ENCODE assay signal across 12 mouse cellular contexts in the genomic region with DNA sequence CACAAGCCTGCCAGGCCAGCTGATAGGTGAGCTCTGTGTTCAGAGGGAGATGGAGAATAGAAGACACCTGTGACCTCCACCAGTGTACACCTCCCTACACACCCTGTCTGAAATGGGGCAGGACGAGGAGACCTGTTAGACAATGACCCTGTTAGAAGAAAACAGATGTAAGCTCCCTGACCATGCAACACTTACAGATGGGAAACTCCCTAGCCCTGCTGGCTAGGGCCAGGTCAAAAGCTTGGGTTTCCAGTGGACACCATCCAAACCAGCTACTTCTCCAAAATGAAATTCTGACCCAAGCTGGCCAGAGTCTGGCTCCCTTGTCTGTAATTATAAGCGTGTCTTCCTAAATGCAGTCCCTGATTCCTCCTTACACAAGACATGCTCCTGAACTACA. TPM values are rescaled to one million over a fixed set of nuclear protein-coding genes. Genes with fewer than 3 reads are reported as not detected.
DNase-seq lines count a peak whose midpoint lies in the region; ATAC-seq and TF ChIP-seq lines count a peak whose summit lies in the region.
"Had no signal": no experiment of that assay in that cellular context is flagged by ENCODE, and none has a peak within 500 bp of the region (broad histone marks: within the 10 kb centered on the region; RNA-seq: fewer than 3 reads in every experiment).

No protein-coding gene starts in this region.

- no peaks in the 10 kb centered on the region for H3K27me3 ChIP-seq in heart, embryonic 15.5 days
- H3K27me3 ChIP-seq in liver, embryonic 12.5 days (replicated peaks), result no peaks in the 10 kb centered on the region
- H3K27me3 ChIP-seq in hindbrain, embryonic 15.5 days, result no peaks in the 10 kb centered on the region
- no peaks in the 10 kb centered on the region for H3K27me3 ChIP-seq in forebrain, postnatal 0 days (ENCODE audit: insufficient read depth, low read length)
- H3K27me3 ChIP-seq: embryonic facial prominence, embryonic 15.5 days; liver, embryonic 13.5 days had no signal

- peaks cover 98% of the 10 kb centered on the region for H3K4me1 ChIP-seq in heart, embryonic 15.5 days (replicated peaks)
- peaks cover 98% of the 10 kb centered on the region for H3K4me1 ChIP-seq in liver, embryonic 12.5 days
- H3K4me1 ChIP-seq in hindbrain, embryonic 15.5 days (replicated peaks), result peaks cover 93% of the 10 kb centered on the region
- peaks cover 33% of the 10 kb centered on the region for H3K4me1 ChIP-seq in forebrain, postnatal 0 days (ENCODE audit: insufficient read depth)

- no peaks in the 10 kb centered on the region for H3K9me3 ChIP-seq in heart, embryonic 15.5 days (replicated peaks)
- no peaks in the 10 kb centered on the region for H3K9me3 ChIP-seq in liver, embryonic 12.5 days (replicated peaks)
- H3K9me3 ChIP-seq in hindbrain, embryonic 15.5 days, result no peaks in the 10 kb centered on the region
- H3K9me3 ChIP-seq in forebrain, postnatal 0 days (ENCODE audit: low read length), result no peaks in the 10 kb centered on the region
- H3K9me3 ChIP-seq: embryonic facial prominence, embryonic 15.5 days; liver, embryonic 13.5 days had no signal

- peak overlapping the region; percentile 96 for H3K27ac ChIP-seq in heart, embryonic 15.5 days
- peak overlapping the region; percentile 27; the same call in 1 of the 2 replicates for H3K27ac ChIP-seq in liver, embryonic 12.5 days
- peak overlapping the region; percentile 73; the same call in 1 of the 2 replicates for H3K27ac ChIP-seq in hindbrain, embryonic 15.5 days (replicated peaks)
- no peak overlapping the region for H3K27ac ChIP-seq in forebrain, postnatal 0 days (ENCODE audit: low read depth, low read length)

- no peak for DNase-seq in heart, postnatal 4 days
- DNase-seq in liver (no peak), NIH3T3 (ENCODE audit: low read depth) (peak; percentile 48)
- DNase-seq in forebrain, postnatal 0 days, result no peak
- DNase-seq: cerebellum, adult 11-12 months; gastrocnemius, postnatal 36 days; liver, embryonic 13.5 days had no signal

- H3K36me3 ChIP-seq in heart, embryonic 15.5 days, result no peaks in the 10 kb centered on the region
- H3K36me3 ChIP-seq in liver, embryonic 12.5 days, result peaks cover 7% of the 10 kb centered on the region; the same call in 1 of the 2 replicates
- no peaks in the 10 kb centered on the region for H3K36me3 ChIP-seq in hindbrain, embryonic 15.5 days
- peaks cover 4% of the 10 kb centered on the region; the same call in 1 of the 2 replicates for H3K36me3 ChIP-seq in forebrain, postnatal 0 days (ENCODE audit: insufficient read depth)
- H3K36me3 ChIP-seq: embryonic facial prominence, embryonic 15.5 days had no signal

- H3K4me2 ChIP-seq in heart, embryonic 15.5 days, result no peak overlapping the region
- H3K4me2 ChIP-seq in liver, embryonic 12.5 days, result no peak overlapping the region
- H3K4me2 ChIP-seq in hindbrain, embryonic 15.5 days, result no peak overlapping the region
- H3K4me2 ChIP-seq in forebrain, postnatal 0 days (ENCODE audit: low read depth), result no peak overlapping the region
- H3K4me2 ChIP-seq: embryonic facial prominence, embryonic 15.5 days; liver, embryonic 13.5 days had no signal

- no peak for ATAC-seq in heart, embryonic 15.5 days (replicated peaks; ENCODE audit: insufficient number of reproducible peaks, insufficient read depth, low FRiP score, low read depth)
- no peak for ATAC-seq in liver, embryonic 12.5 days
- no peak for ATAC-seq in hindbrain, embryonic 15.5 days (ENCODE audit: low FRiP score, low read depth)
- ATAC-seq in forebrain, postnatal 0 days, result no peak
- ATAC-seq: forebrain, embryonic 14.5 days had no signal

- TF ChIP-seq CTCF in forebrain, postnatal 0 days (IDR thresholded peaks at IDR 0.05; ENCODE audit: low read depth), result no peak

- WGBS in heart, embryonic 15.5 days, result 79% methylated on average over 2 of the region's 2 CpGs
- WGBS in liver, embryonic 12.5 days (ENCODE audit: insufficient replicate concordance), result 86% methylated on average over 2 of the region's 2 CpGs
- 70% methylated on average over 2 of the region's 2 CpGs for WGBS in hindbrain, embryonic 15.5 days
- 73% methylated on average over 2 of the region's 2 CpGs for WGBS in forebrain, postnatal 0 days

- H3K4me3 ChIP-seq in heart, embryonic 15.5 days, result no peak overlapping the region
- H3K4me3 ChIP-seq in liver, embryonic 12.5 days, result no peak overlapping the region
- H3K4me3 ChIP-seq in hindbrain, embryonic 15.5 days, result no peak overlapping the region
- H3K4me3 ChIP-seq in forebrain, postnatal 0 days (ENCODE audit: low read depth, low read length), result no peak overlapping the region
- H3K4me3 ChIP-seq: embryonic facial prominence, embryonic 15.5 days; liver, embryonic 13.5 days had no signal

- H3K9ac ChIP-seq in heart, embryonic 15.5 days, result no peak overlapping the region
- no peak overlapping the region for H3K9ac ChIP-seq in liver, embryonic 12.5 days
- H3K9ac ChIP-seq in hindbrain, embryonic 15.5 days, result no peak overlapping the region
- no peak overlapping the region for H3K9ac ChIP-seq in forebrain, postnatal 0 days
- H3K9ac ChIP-seq: embryonic facial prominence, embryonic 15.5 days had no signal

RNA-seq across cellular contexts. Expression of gene Vps37b, which starts 16.3 kb away (rescaled TPM):
- 49.9 and 56.0 TPM in 2 replicates for polyA plus RNA-seq in heart, embryonic 15.5 days (2015; fragmentation: Nextera tagmentation; extraction: Ambion mirVana)
- total RNA-seq in heart, postnatal 4 days (2021), result 10 to 100 TPM; 42.3 to 49.1 TPM
- polyA plus RNA-seq in liver, embryonic 12.5 days (2016; fragmentation: Nextera tagmentation; extraction: Ambion mirVana), result 20.9 and 21.8 TPM in 2 replicates
- 75.5 and 82.4 TPM in 2 replicates for polyA plus RNA-seq in hindbrain, embryonic 15.5 days (2015; fragmentation: Nextera tagmentation; extraction: Ambion mirVana)
- 62.0 and 62.2 TPM in 2 replicates for total RNA-seq in forebrain, postnatal 0 days (2014; rRNA removed)
- polyA plus RNA-seq in forebrain, postnatal 0 days (2015; fragmentation: Nextera tagmentation; extraction: Ambion mirVana), result 76.5 and 90.8 TPM in 2 replicates

RNA-seq across cellular contexts. Expression of gene Hip1r, which starts 42.3 kb away (rescaled TPM):
- polyA plus RNA-seq in heart, embryonic 15.5 days (2015; fragmentation: Nextera tagmentation; extraction: Ambion mirVana), result 6.6 and 9.7 TPM in 2 replicates
- total RNA-seq in heart, postnatal 4 days (2021), result 10 to 100 TPM; 29.6 to 42.2 TPM
- 15.2 and 16.7 TPM in 2 replicates for polyA plus RNA-seq in liver, embryonic 12.5 days (2016; fragmentation: Nextera tagmentation; extraction: Ambion mirVana)
- 33.9 and 34.2 TPM in 2 replicates for polyA plus RNA-seq in hindbrain, embryonic 15.5 days (2015; fragmentation: Nextera tagmentation; extraction: Ambion mirVana)
- 52.2 and 55.0 TPM in 2 replicates for total RNA-seq in forebrain, postnatal 0 days (2014; rRNA removed)
- polyA plus RNA-seq in forebrain, postnatal 0 days (2015; fragmentation: Nextera tagmentation; extraction: Ambion mirVana), result 22.2 and 29.8 TPM in 2 replicates
